Mouse (Mus musculus) layer of hippocampus, postnatal 10 days (tissue): ENCODE data around the gene Usp39. TPM values are rescaled to one million over a fixed set of nuclear protein-coding genes. Genes with fewer than 3 reads are reported as not detected.

Experiments used
- total RNA-seq, 2 experiments: library from RNA; stranded (reverse); gene quantifications; 2 replicates each; pipeline ENCODE4 v1.2.3; 2021

Gene Usp39
- total RNA-seq, 2 experiments from 2014 or later, result 33.0 to 34.1 TPM

Other genes with a start within 250 kb of the Usp39 start
- 10 to 100 TPM; 93.2 to 93.9 TPM for gene St3gal5, start 247.6 kb downstream of the Usp39 start, total RNA-seq
- gene Atoh8, start 109.6 kb downstream of the Usp39 start, total RNA-seq, result 1 to 10 TPM; 2.6 to 3.0 TPM
- gene Sftpb, start 40.6 kb downstream of the Usp39 start, total RNA-seq, result not detected
- gene 0610030E20Rik, start 2.1 kb upstream of the Usp39 start, total RNA-seq, result 10 to 100 TPM; 13.3 to 15.9 TPM
- gene Tmem150a, start 10.3 kb upstream of the Usp39 start, total RNA-seq, result 10 to 100 TPM; 18.8 to 20.9 TPM
- 10 to 100 TPM; 69.4 to 71.1 TPM for gene Rnf181, start 21.8 kb upstream of the Usp39 start, total RNA-seq
- gene Vamp5, start 35.3 kb upstream of the Usp39 start, total RNA-seq, result 1 to 10 TPM; 4.2 to 4.6 TPM
- 10 to 100 TPM; 11.1 to 13.8 TPM for gene Vamp8, start 45.5 kb upstream of the Usp39 start, total RNA-seq
- gene Ggcx, start 69.1 kb upstream of the Usp39 start, total RNA-seq, result 10 to 100 TPM; 20.3 to 20.5 TPM
- 100 to 1,000 TPM; 173 to 191 TPM for gene Mat2a, start 94.4 kb upstream of the Usp39 start, total RNA-seq
- gene Sh2d6, start 176.5 kb upstream of the Usp39 start, total RNA-seq, result under 1 TPM; 0.67 to 0.78 TPM
- gene Capg, start 199.2 kb upstream of the Usp39 start, total RNA-seq, result 1 to 10 TPM; 2.1 to 3.4 TPM